ENCODE assay signal across 8 mouse cellular contexts in genomic region chr13:103918432-103918831, GRCm38 (mm10). TPM values are rescaled to one million over a fixed set of nuclear protein-coding genes. Genes with fewer than 3 reads are reported as not detected.
DNase-seq lines count a peak whose midpoint lies in the region; ATAC-seq and TF ChIP-seq lines count a peak whose summit lies in the region.

No protein-coding gene starts in this region.

- 0 out of 2 replicates have a peak, but pooled peaks cover 11% of the 10 kb centered on the region for H3K4me1 ChIP-seq in kidney, postnatal 0 days (replicated peaks; ENCODE audit: insufficient read depth, low read length)
- peaks cover 28% of the 10 kb centered on the region for H3K4me1 ChIP-seq in embryonic facial prominence, embryonic 13.5 days
- H3K4me1 ChIP-seq in intestine, postnatal 0 days (replicated peaks; ENCODE audit: control insufficient read depth, insufficient read depth, low read length), result no peaks in the 10 kb centered on the region; the same call in 1 of the 2 replicates
- peaks cover 47% of the 10 kb centered on the region for H3K4me1 ChIP-seq in neural tube, embryonic 13.5 days (replicated peaks)

- H3K9me3 ChIP-seq in kidney, postnatal 0 days (replicated peaks; ENCODE audit: low read length), result no peaks in the 10 kb centered on the region
- H3K9me3 ChIP-seq in embryonic facial prominence, embryonic 13.5 days, result no peaks in the 10 kb centered on the region
- no peaks in the 10 kb centered on the region for H3K9me3 ChIP-seq in intestine, postnatal 0 days (ENCODE audit: control insufficient read depth)
- no peaks in the 10 kb centered on the region for H3K9me3 ChIP-seq in neural tube, embryonic 13.5 days

- H3K27ac ChIP-seq in kidney, postnatal 0 days, result peak overlapping the region; percentile 100; the same call in 1 of the 2 replicates
- 0 out of 2 replicates have a peak overlapping the region, but pooled peaks have one; percentile 34 for H3K27ac ChIP-seq in embryonic facial prominence, embryonic 13.5 days
- peak overlapping the region; percentile 100; the same call in 1 of the 2 replicates for H3K27ac ChIP-seq in intestine, postnatal 0 days (ENCODE audit: low read depth, low read length)
- H3K27ac ChIP-seq in neural tube, embryonic 13.5 days (replicated peaks), result no peak overlapping the region

- DNase-seq in kidney, postnatal 0 days (ENCODE audit: low spot score), result peak; percentile 73
- no peak for DNase-seq in kidney, postnatal 36 days
- no peak for DNase-seq in urinary bladder, adult 2 months (ENCODE audit: low spot score)
- DNase-seq in adrenal gland, postnatal 14 days, result no peak

- H3K36me3 ChIP-seq in kidney, postnatal 0 days (ENCODE audit: insufficient read depth, low read length), result no peaks in the 10 kb centered on the region
- H3K36me3 ChIP-seq in embryonic facial prominence, embryonic 13.5 days, result no peaks in the 10 kb centered on the region
- H3K36me3 ChIP-seq in intestine, postnatal 0 days (ENCODE audit: control insufficient read depth, insufficient read depth), result no peaks in the 10 kb centered on the region
- H3K36me3 ChIP-seq in neural tube, embryonic 13.5 days, result no peaks in the 10 kb centered on the region

- 13% methylated on average over 3 of the region's 3 CpGs for WGBS in kidney, postnatal 0 days
- 26% methylated on average over 3 of the region's 3 CpGs for WGBS in embryonic facial prominence, embryonic 13.5 days
- WGBS in intestine, postnatal 0 days, result 4% methylated on average over 3 of the region's 3 CpGs
- WGBS in neural tube, embryonic 13.5 days, result 13% methylated on average over 3 of the region's 3 CpGs

- H3K9ac ChIP-seq in kidney, postnatal 0 days (ENCODE audit: low read depth, low read length), result peak overlapping the region; percentile 99
- H3K9ac ChIP-seq in embryonic facial prominence, embryonic 13.5 days, result peak overlapping the region; percentile 100
- H3K9ac ChIP-seq in intestine, postnatal 0 days (ENCODE audit: low read depth, low read length), result peak overlapping the region; percentile 100
- peak overlapping the region; percentile 99 for H3K9ac ChIP-seq in neural tube, embryonic 13.5 days

- peak overlapping the region; percentile 75 for H3K4me2 ChIP-seq in kidney, postnatal 0 days (ENCODE audit: low read length)
- peak overlapping the region; percentile 66 for H3K4me2 ChIP-seq in embryonic facial prominence, embryonic 13.5 days
- peak overlapping the region; percentile 73 for H3K4me2 ChIP-seq in intestine, postnatal 0 days (replicated peaks; ENCODE audit: low read depth)
- peak overlapping the region; percentile 84 for H3K4me2 ChIP-seq in neural tube, embryonic 13.5 days

- TF ChIP-seq CTCF in kidney, postnatal 0 days (IDR thresholded peaks at IDR 0.05; ENCODE audit: low read depth), result no peak
- no peak for TF ChIP-seq CTCF in intestine, postnatal 0 days (IDR thresholded peaks at IDR 0.05; ENCODE audit: low read depth)

- H3K27me3 ChIP-seq in kidney, postnatal 0 days (ENCODE audit: insufficient read depth, low read length), result no peaks in the 10 kb centered on the region
- no peaks in the 10 kb centered on the region for H3K27me3 ChIP-seq in embryonic facial prominence, embryonic 13.5 days
- H3K27me3 ChIP-seq in intestine, postnatal 0 days (replicated peaks; ENCODE audit: control insufficient read depth, insufficient read depth, low read length), result no peaks in the 10 kb centered on the region
- H3K27me3 ChIP-seq in neural tube, embryonic 13.5 days, result no peaks in the 10 kb centered on the region

- peak overlapping the region; percentile 75 for H3K4me3 ChIP-seq in kidney, postnatal 0 days (replicated peaks; ENCODE audit: low read depth, low read length)
- peak overlapping the region; percentile 90 for H3K4me3 ChIP-seq in embryonic facial prominence, embryonic 13.5 days
- peak overlapping the region; percentile 95 for H3K4me3 ChIP-seq in intestine, postnatal 0 days (ENCODE audit: low read depth, low read length)
- peak overlapping the region; percentile 92 for H3K4me3 ChIP-seq in neural tube, embryonic 13.5 days

- no peak for ATAC-seq in kidney, postnatal 0 days (replicated peaks; ENCODE audit: low FRiP score, low read depth)
- no peak for ATAC-seq in embryonic facial prominence, embryonic 13.5 days (ENCODE audit: insufficient number of reproducible peaks, insufficient read depth, low FRiP score, low TSS enrichment, low read depth)
- no peak for ATAC-seq in intestine, postnatal 0 days
- no peak for ATAC-seq in neural tube, embryonic 13.5 days (ENCODE audit: low read depth)
- no peak for ATAC-seq in erythroid progenitor cell, adult 5-6 weeks (replicated peaks; ENCODE audit: low FRiP score, poor library complexity, severe bottlenecking)

RNA-seq across cellular contexts. Expression of gene Erbin, which starts 1.9 kb away (rescaled TPM):
- 24.7 and 25.9 TPM in 2 replicates for polyA plus RNA-seq in kidney, postnatal 0 days (2015; fragmentation: Nextera tagmentation; extraction: Ambion mirVana)
- 22.3 and 27.2 TPM in 2 replicates for polyA plus RNA-seq in embryonic facial prominence, embryonic 13.5 days (2015; fragmentation: Nextera tagmentation; extraction: Ambion mirVana)
- 28.4 and 31.1 TPM in 2 replicates for polyA plus RNA-seq in intestine, postnatal 0 days (2015; fragmentation: Nextera tagmentation; extraction: Ambion mirVana)
- 10.2 and 11.0 TPM in 2 replicates for polyA plus RNA-seq in neural tube, embryonic 13.5 days (2015; fragmentation: Nextera tagmentation; extraction: Ambion mirVana)
- 30.7 and 38.8 TPM in 2 replicates for polyA plus RNA-seq in urinary bladder, adult 2 months (2012; rRNA removed)
- 83.6 and 87.6 TPM in 2 replicates for total RNA-seq in adrenal gland, postnatal 14 days (2021)
- 47.4 and 47.6 TPM in 2 replicates for total RNA-seq in erythroid progenitor cell, adult 5-6 weeks (2015; ENCODE audit: low replicate concordance)
- 34.8 and 37.5 TPM in 2 replicates for total RNA-seq in erythroid progenitor cell, adult 5-6 weeks (2017; ENCODE audit: low replicate concordance)
